Comparison of ENCODE assay signal across 7 mouse cellular contexts in genomic region chr4:107066252-107067124, GRCm38 (mm10). TPM values are rescaled to one million over a fixed set of nuclear protein-coding genes. Genes with fewer than 3 reads are reported as not detected.
DNase-seq lines count a peak whose midpoint lies in the region; ATAC-seq lines count a peak whose summit lies in the region.

TSS of gene Mrpl37 (minus strand) at chr4:107066868.
TSS of gene Cyb5rl (plus strand) at chr4:107066988.

- peak; percentile 99 for ATAC-seq in intestine, embryonic 16.5 days
- peak; percentile 99 for ATAC-seq in midbrain, embryonic 11.5 days (ENCODE audit: low FRiP score)

- intact Hi-C loops in left cerebral cortex, postnatal 36 days (cut with DNase I) = loop anchor here (5.0 kb wide), 2 partner anchors 96 to 154 kb away; partner anchors contain the start of gene Ssbp3

- under 1% methylated on average over 60 of the region's 60 CpGs for WGBS in intestine, embryonic 16.5 days
- WGBS in midbrain, embryonic 11.5 days = under 1% methylated on average over 60 of the region's 60 CpGs

- H3K9ac ChIP-seq in intestine, embryonic 16.5 days (ENCODE audit: low read depth, low read length) = peak within 1 kb of the TSS; percentile 89
- H3K9ac ChIP-seq in midbrain, embryonic 11.5 days (ENCODE audit: low read length) = peak within 1 kb of the TSS; percentile 87

- H3K4me3 ChIP-seq in intestine, embryonic 16.5 days (ENCODE audit: low read length) = peak within 1 kb of the TSS; percentile 82
- H3K4me3 ChIP-seq in midbrain, embryonic 11.5 days (ENCODE audit: low read depth, low read length) = peak within 1 kb of the TSS; percentile 90

- peaks cover 15% of the 10 kb centered on the region for H3K36me3 ChIP-seq in intestine, embryonic 16.5 days (ENCODE audit: control insufficient read depth, insufficient read depth, low read length)
- H3K36me3 ChIP-seq in midbrain, embryonic 11.5 days (ENCODE audit: control insufficient read depth, insufficient read depth, low read length) = peaks cover 8% of the 10 kb centered on the region

- no peaks in the 10 kb centered on the region for H3K9me3 ChIP-seq in intestine, embryonic 16.5 days (ENCODE audit: control insufficient read depth, low read length)
- H3K9me3 ChIP-seq in midbrain, embryonic 11.5 days (ENCODE audit: control insufficient read depth, low read length) = no peaks in the 10 kb centered on the region

- no peaks in the 10 kb centered on the region for H3K27me3 ChIP-seq in intestine, embryonic 16.5 days (replicated peaks; ENCODE audit: control insufficient read depth, insufficient read depth, low read length)
- H3K27me3 ChIP-seq in midbrain, embryonic 11.5 days (ENCODE audit: control insufficient read depth, insufficient read depth, low read length) = no peaks in the 10 kb centered on the region

- peak; percentile 95 for DNase-seq in adrenal gland, adult 8-10 months
- peak; percentile 96 for DNase-seq in embryo, embryonic 9.5 days (ENCODE audit: extremely low spot score)
- DNase-seq in gastrocnemius, postnatal 4 days (ENCODE audit: low spot score in 2 of 2) = peak; percentile 84 to 92
- peak; percentile 95 to 96 for DNase-seq in left cerebral cortex, postnatal 36 days (ENCODE audit: low spot score in 2 of 2)
- DNase-seq in midbrain, embryonic 11.5 days (ENCODE audit: low spot score, missing footprints) = peak; percentile 99
- peak; percentile 96 for DNase-seq in skeletal muscle tissue, adult 2 months (ENCODE audit: low read depth, low spot score)

- H3K4me2 ChIP-seq in intestine, embryonic 16.5 days (ENCODE audit: low read depth, low read length) = peak within 1 kb of the TSS; percentile 95
- H3K4me2 ChIP-seq in midbrain, embryonic 11.5 days = peak within 1 kb of the TSS; percentile 99

- peaks cover 6% of the 10 kb centered on the region; the same call in 1 of the 2 replicates for H3K4me1 ChIP-seq in intestine, embryonic 16.5 days (ENCODE audit: control insufficient read depth, insufficient read depth, low read length)
- H3K4me1 ChIP-seq in midbrain, embryonic 11.5 days (ENCODE audit: control insufficient read depth, insufficient read depth, low read length) = peaks cover 12% of the 10 kb centered on the region

- H3K27ac ChIP-seq in intestine, embryonic 16.5 days (ENCODE audit: low read length) = peak within 1 kb of the TSS; percentile 55
- H3K27ac ChIP-seq in midbrain, embryonic 11.5 days (ENCODE audit: low read depth, low read length) = no peak within 1 kb of the TSS

RNA-seq across cellular contexts. Expression of gene Mrpl37, which starts in this region (rescaled TPM):
- total RNA-seq in adrenal gland, adult 8-10 months (2022) = 100 to 1,000 TPM; 102 to 114 (median 112) TPM
- total RNA-seq in gastrocnemius, postnatal 4 days (2021) = 10 to 100 TPM; 69.2 to 76.8 TPM
- polyA plus RNA-seq in intestine, embryonic 16.5 days (2015; fragmentation: Nextera tagmentation; extraction: Ambion mirVana) = 112 and 117 TPM in 2 replicates
- 10 to 100 TPM; 56.1 to 58.9 TPM for total RNA-seq in left cerebral cortex, postnatal 36 days (2021)
- 106 and 112 TPM in 2 replicates for polyA plus RNA-seq in midbrain, embryonic 11.5 days (2014; fragmentation: Nextera tagmentation; extraction: Ambion mirVana)

RNA-seq across cellular contexts. Expression of gene Cyb5rl, which starts in this region (rescaled TPM):
- 10 to 100 TPM; 28.6 to 43.4 (median 29.7) TPM for total RNA-seq in adrenal gland, adult 8-10 months (2022)
- 10 to 100 TPM; 16.2 to 21.5 TPM for total RNA-seq in gastrocnemius, postnatal 4 days (2021)
- polyA plus RNA-seq in intestine, embryonic 16.5 days (2015; fragmentation: Nextera tagmentation; extraction: Ambion mirVana) = 7.2 and 7.7 TPM in 2 replicates
- total RNA-seq in left cerebral cortex, postnatal 36 days (2021) = 1 to 10 TPM; 4.7 to 7.4 TPM
- polyA plus RNA-seq in midbrain, embryonic 11.5 days (2014; fragmentation: Nextera tagmentation; extraction: Ambion mirVana) = 5.6 TPM in 2 replicates
